Mouse (Mus musculus) erythroblast, embryonic 14.5 days (primary cell): Measurements from ENCODE around the gene Smpx.

Experiments
- GATA1 ChIP-seq: IDR thresholded peaks from 2 replicates; pipeline ENCODE4 v1.6.1; 2012; ENCODE audit warnings: low read length, inconsistent platforms, mixed read lengths
- TAL1 ChIP-seq: IDR thresholded peaks from 3 replicates; pipeline ENCODE4 v1.6.1; 2012; ENCODE audit warnings: low read length, inconsistent platforms, mixed read lengths

- no peak for TF ChIP-seq GATA1
- TF ChIP-seq TAL1: no peak
Observed at GRCm38 (mm10) chrX:157719907-157720306, 21.2 kb downstream of the Smpx start.
